Mouse (Mus musculus) layer of hippocampus, postnatal 10 days (tissue): ENCODE data around the gene Dnah1. TPM values are rescaled to one million over a fixed set of nuclear protein-coding genes. Genes with fewer than 3 reads are reported as not detected.

Source experiments
- DNase-seq, 2 experiments: peaks; one replicate each; pipeline ENCODE4 v3.0.0; 2021; ENCODE audit warnings: low spot score in 2 of 2
- total RNA-seq, 2 experiments: library from RNA; stranded (reverse); gene quantifications; 2 replicates each; pipeline ENCODE4 v1.2.3; 2021

Gene Dnah1
- total RNA-seq, 2 experiments from 2014 or later: 2.2 to 2.4 TPM

- DNase-seq: no peak
These were observed 4.2 kb downstream of the Dnah1 start for GRCm38 (mm10) chr14:31319546-31319945.

- no peak for DNase-seq
These were observed 5.9 kb downstream of the Dnah1 start for GRCm38 (mm10) chr14:31317754-31318153.

DNA sequence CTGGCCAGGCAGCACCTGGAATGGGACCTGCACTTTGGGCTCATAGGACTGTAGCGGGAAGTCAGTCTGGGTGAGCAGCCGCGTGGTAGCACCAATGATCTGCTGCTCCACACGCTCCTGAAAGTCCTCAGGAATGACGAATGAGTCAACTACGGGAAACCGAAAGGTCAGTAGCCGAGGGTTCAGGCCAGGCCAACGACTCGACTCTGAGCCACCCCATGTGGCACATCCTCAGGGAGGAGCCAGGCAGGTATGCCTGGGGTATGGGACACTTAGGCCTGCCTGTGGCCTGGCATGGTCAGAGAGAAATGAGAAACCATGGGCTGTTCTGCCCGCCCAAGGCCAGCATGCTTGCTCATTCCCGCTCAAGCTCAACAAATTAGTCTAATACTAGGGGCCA lies 7.1 kb downstream of the Dnah1 start:
- no peak for DNase-seq

GRCm38 (mm10) chr14:31313192-31313591 lies 10.5 kb downstream of the Dnah1 start:
- no peak for DNase-seq

GRCm38 (mm10) chr14:31285728-31286127 lies 38.0 kb downstream of the Dnah1 start:
- DNase-seq: no peak

GRCm38 (mm10) chr14:31272164-31272563 lies 51.5 kb downstream of the Dnah1 start:
- peak; percentile 85 to 86 for DNase-seq

DNA sequence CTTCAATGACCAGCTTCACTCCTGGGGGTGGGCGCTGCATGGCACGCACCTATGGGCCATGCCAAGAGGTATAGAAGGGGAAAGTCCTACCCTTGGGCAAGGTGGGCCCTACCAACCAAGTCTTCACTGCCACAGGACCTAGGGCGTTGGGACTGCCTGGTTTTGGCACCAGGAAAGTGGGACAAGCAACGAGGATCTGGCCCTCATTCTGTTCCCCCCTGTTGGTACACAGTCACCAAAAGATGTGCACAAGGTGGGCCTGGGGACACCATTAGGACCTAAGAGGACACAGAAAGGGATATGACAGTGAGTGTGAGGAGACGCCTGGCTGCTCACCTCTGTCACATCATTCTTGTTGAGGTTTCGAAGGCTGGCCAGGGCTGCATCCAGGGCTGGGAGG lies 52.6 kb downstream of the Dnah1 start:
- DNase-seq: no peak

GRCm38 (mm10) chr14:31269456-31270100 lies 54.1 kb downstream of the Dnah1 start:
- DNase-seq: peak; percentile 46 to 56

DNA sequence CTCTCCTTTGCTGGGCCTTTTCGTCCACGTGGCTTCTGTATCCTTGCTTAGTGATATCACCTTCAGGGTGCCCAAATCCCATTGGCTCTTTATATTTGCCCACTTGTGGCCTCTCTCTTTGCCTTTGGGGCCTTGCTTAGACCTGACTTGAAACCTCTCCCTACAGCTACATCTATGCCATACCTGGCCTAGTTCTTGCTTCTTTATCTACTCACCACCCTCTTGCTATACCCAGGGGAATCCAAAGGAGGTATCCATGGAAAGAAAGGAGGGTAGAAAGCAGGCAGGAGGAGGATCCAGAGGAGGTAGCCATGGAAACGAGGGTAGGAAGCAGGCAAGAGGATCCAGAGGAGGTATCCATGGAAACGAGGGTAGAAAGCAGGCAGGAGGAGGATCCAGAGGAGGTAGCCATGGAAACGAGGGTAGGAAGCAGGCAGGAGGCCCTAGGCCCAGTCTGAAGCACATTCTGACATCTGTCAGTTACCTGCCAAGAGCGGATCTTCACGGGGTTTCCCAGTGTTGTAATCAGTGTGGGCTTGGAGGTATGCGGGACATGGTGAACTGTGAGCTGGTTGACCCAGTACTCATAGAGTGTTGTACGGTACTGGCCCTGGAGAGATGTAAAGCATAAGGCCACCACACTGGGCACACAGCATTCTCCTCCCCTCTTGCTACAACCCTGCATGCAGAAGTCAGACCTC lies 55.2 kb downstream of the Dnah1 start:
- peak; percentile 34 to 46 for DNase-seq

GRCm38 (mm10) chr14:31267649-31268048 lies 56.0 kb downstream of the Dnah1 start:
- DNase-seq: no peak

GRCm38 (mm10) chr14:31260932-31261331 lies 62.8 kb downstream of the Dnah1 start:
- no peak for DNase-seq

GRCm38 (mm10) chr14:31260374-31260773 lies 63.3 kb downstream of the Dnah1 start:
- DNase-seq: no peak

DNA sequence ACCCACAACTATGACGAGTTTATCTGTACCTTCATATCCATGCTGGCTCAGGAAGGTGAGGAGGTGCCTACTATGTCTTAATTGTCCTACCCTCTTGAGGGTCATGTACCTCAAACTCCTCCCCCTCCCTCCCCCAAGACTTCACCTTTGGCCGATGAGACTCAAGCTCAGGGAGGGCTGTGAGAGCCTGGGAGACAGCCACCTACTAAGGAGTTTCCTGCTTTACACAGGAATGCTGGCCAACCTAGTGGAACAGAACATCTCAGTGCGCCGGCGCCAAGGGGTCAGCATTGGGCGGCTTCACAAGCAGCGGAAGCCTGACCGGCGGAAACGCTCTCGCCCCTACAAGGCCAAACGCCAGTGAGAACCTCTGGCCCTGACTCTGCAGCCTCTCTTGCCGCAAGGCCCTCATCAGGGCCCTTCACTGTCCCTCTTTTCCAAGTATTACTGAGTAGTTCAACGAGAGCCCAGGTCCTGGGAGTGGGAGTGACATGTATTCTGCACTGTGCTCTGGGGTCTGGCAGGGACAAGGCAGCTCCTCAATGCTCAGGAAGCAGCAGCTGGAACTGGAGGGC lies 65.1 kb downstream of the Dnah1 start:
- no peak for DNase-seq

- no peak for DNase-seq
These were observed 71.6 kb downstream of the Dnah1 start for GRCm38 (mm10) chr14:31252091-31252490.

DNA sequence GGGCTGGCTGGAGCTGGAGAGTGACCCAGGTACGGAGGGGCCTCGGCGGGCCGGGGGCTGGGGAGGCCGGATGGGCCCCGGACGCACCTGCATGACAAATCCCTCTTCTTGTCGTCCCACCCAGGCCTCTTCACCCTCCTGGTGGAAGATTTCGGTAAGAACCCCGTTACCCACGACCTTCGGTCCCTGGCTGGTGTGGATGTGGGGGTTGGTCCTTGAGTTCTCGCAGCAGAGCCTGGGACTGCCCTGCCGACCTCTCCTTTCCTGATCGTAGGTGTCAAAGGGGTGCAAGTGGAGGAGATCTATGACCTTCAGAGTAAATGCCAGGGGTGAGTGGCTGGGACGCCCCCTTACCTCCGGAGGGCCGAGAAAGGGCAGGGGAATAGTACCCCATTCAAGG lies 72.1 kb downstream of the Dnah1 start:
- no peak for DNase-seq

DNA sequence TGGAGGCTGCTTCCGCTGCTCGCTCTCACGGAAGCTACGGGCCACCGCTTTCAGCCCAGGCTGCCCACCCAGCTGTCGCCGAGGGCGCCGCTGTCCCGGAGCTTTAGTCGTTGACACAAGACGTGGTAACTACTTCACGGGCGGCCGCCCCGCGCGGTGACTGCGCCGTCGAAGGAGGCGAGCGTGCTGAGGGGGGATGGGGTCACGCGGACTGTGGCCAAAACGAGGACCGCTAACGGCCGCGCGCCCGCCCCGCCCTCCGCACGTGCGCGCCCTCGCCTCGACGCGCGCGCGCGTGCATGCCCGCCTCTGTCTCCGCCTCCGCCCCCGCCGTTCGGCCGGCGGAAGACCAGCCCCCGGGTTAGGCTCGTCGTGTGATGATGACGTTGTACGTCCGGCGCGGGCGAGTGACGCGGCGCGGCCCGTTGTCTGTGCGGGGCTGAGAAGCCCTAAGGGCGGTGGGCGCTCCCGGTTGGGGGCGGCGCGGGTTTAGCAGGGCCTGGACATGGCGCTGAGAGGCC lies 72.6 kb downstream of the Dnah1 start, which contains the start of the genes Phf7 and Bap1:
TSS of gene Phf7 (minus strand) at position 234 of the 521 bp plus-strand sequence.
TSS of gene Bap1 (plus strand) at position 367 of the 521 bp plus-strand sequence.
- peak; percentile 98 to 99 for DNase-seq

DNA sequence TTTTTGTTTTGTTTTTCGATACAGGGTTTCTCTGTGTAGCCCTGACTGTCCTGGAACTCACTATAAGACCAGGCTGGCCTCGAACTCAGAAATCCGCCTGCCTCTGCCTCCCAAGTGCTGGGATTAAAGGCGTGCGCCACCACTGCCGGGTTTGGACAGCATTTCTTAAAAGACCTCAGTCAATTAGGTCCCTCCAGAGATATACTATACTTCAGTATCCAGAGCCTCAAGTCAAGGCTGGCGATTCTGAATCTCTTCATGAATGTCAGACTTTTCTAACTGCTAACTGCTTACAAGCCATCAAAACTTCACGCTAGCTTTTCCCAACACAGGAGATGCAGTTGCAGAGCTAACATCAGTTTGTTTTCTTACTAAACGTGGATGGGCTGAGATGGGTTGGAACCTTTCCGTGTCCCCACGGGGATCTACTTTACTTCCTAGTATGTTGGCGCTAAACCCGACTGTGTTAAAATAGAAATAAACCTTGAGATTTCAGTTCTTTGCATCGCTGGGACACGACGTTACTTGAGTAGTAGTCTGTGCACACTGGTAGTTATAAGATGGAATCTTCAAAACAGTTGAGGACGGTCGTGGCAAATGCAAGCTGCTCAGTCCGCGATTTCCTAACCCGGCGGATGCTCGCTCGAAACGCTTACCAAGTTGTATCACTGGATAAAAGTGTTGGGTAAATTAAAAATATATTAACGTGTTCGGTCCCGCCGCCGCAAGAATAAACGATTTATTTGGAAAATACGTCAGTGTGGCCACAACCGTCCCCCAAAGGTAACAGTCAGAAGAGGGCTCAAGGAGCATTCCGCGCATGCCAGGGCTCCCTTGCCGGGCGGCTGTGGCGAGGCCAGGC lies 73.2 kb downstream of the Dnah1 start:
- no peak for DNase-seq

GRCm38 (mm10) chr14:31248396-31248795 lies 75.3 kb downstream of the Dnah1 start:
- no peak for DNase-seq

- DNase-seq: no peak
These were observed 77.8 kb downstream of the Dnah1 start for GRCm38 (mm10) chr14:31245946-31246345.

- no peak for DNase-seq
These were observed 78.9 kb downstream of the Dnah1 start for GRCm38 (mm10) chr14:31244777-31245176.

GRCm38 (mm10) chr14:31240528-31240927 lies 83.2 kb downstream of the Dnah1 start:
- no peak for DNase-seq
